Mouse (Mus musculus): Measurements from ENCODE around the gene Zfyve1. TPM values are rescaled to one million over a fixed set of nuclear protein-coding genes. Genes with fewer than 3 reads are reported as not detected.
"Not testable (repeated sequence)": the region's sequence is repeated elsewhere in the genome, so short reads cannot be mapped to it uniquely, and the experiment has no call there.

The Zfyve1 gene
- 14.8 and 16.1 TPM in 2 replicates for total RNA-seq (2017)

- peak; percentile 100 for ATAC-seq (replicated peaks; ENCODE audit: low read depth, poor library complexity, severe bottlenecking)
Measured at GRCm38 (mm10) chr12:83597025-83597501, at the start of gene Zfyve1. Gene Zfyve1, minus strand, starts transcription at chr12:83597222.

DNA sequence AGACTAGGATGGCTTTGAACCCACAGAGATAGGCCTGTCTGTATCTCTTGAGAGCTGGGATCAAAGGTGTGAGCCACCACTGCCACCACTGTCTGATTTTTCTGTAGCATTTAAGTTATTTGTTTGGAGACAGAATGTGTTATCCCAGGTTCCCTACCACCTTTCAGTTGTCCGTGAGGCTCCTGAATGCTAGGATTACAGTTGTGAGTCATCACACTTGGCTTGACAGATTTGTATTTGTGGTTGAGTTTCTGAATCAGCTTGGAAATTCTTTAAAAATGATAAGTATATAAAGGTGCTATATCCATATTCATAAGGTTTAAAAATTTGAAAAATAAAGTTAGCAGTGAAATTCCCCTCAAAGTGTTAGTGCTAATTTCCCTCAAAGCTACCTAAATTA is 46.1 kb upstream of the Zfyve1 start:
- ATAC-seq (replicated peaks; ENCODE audit: low read depth, poor library complexity, severe bottlenecking): no peak

DNA sequence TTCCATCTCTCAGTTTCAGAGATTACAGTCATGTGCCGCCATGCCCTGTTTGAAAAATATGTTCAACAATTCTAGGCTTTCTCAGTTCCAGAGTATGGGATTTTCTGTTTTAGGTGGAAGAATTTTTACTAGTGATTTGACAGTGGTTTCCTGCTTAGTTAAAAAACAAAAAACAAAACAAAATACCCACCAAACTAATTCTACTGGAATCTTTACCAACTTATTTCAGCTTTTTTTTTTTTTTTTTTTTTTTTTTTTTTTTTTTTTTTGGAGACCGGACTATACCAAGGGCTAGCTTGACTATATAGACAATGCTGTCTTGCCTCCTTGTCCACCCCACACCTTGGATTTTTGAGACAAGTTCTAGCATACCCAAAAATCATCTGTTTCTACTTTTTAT is 44.2 kb upstream of the Zfyve1 start:
- no peak for ATAC-seq (replicated peaks; ENCODE audit: low read depth, poor library complexity, severe bottlenecking)

- no peak for ATAC-seq (replicated peaks; ENCODE audit: low read depth, poor library complexity, severe bottlenecking)
Measured at GRCm38 (mm10) chr12:83633807-83634206, 36.8 kb upstream of the Zfyve1 start.

DNA sequence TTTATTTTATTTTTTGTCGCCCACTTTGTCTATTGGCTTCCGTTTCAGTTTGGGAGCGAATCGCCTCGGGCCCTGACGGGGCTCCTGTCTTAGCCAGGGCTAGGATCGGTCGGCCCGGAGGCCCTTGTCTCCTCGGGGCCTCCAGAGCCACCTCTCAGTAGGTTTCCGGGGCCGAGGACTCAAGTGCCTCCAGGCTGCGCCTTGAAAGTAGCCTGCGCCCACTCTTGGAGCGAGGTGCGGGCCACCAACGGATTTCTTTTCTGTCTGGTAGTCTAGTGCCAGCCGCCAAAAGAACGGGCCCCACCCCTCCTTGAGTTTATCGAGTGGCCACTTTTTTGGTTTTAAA is 35.6 kb upstream of the Zfyve1 start:
- peak; percentile 9 for ATAC-seq (replicated peaks; ENCODE audit: low read depth, poor library complexity, severe bottlenecking)

- ATAC-seq (replicated peaks; ENCODE audit: low read depth, poor library complexity, severe bottlenecking): peak; percentile 99
Measured at GRCm38 (mm10) chr12:83631743-83632679, 35.0 kb upstream of the Zfyve1 start.

DNA sequence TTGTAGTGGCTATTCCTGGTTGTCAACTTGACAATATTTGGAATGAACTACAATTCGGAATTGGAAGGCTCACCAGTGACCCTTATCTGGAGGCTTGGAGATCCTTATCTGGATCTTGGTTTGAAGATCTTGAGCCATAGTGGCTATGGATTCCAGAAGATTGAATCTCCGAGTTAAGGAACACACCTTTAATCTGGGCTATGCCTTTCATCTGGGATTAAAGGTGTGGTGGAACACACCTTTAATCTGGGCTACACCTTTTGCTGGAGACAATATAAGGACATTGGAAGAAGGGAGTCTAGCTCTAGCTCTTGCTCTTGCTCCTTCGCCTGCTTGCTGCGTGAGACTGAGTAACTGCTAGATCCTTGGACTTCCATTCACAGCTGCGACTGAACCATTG is 33.9 kb upstream of the Zfyve1 start, which contains the start of gene Rbm25:
Gene Rbm25, plus strand, starts transcription at position 301 of the 400 bp plus-strand sequence.
- not testable (repeated sequence) for ATAC-seq (replicated peaks; ENCODE audit: low read depth, poor library complexity, severe bottlenecking)

- no peak for ATAC-seq (replicated peaks; ENCODE audit: low read depth, poor library complexity, severe bottlenecking)
Measured at GRCm38 (mm10) chr12:83624321-83624720, 27.3 kb upstream of the Zfyve1 start.

DNA sequence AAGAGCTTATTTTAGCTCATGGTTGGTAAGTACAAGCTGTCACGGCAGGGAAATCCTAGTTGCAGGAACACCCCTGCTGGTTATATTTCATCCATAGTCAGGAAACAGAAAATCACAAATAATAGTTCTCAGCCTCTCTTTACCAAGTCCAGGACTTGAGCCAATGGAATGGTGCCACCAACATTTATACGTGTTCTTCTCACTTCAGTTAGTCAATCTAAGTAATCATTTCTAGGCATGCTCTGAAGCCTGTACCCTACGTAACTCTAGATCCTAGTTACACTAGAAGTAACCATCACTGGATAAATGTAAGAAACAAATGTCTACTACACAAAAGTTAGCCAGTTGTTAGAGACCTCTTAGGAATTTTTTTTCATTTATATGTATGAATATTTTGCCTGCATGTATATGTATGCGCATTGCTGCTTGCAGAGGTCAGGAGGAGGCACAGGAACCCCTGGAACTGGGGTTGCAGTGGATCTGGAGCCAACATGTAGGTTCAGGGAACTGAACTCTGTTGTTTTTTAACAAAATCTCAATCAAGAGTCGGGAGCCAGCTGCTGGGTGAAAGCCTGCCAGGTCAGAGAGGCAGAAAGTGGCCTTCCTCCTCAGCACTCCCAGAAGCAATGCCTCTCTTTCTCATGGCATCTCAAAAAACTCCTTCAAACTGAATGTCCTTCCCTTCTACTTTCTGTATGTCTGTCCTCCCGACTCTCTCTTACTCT is 25.2 kb upstream of the Zfyve1 start:
- ATAC-seq (replicated peaks; ENCODE audit: low read depth, poor library complexity, severe bottlenecking): no peak

- ATAC-seq (replicated peaks; ENCODE audit: low read depth, poor library complexity, severe bottlenecking): peak; percentile 39
Measured at GRCm38 (mm10) chr12:83620694-83621093, 23.7 kb upstream of the Zfyve1 start.

DNA sequence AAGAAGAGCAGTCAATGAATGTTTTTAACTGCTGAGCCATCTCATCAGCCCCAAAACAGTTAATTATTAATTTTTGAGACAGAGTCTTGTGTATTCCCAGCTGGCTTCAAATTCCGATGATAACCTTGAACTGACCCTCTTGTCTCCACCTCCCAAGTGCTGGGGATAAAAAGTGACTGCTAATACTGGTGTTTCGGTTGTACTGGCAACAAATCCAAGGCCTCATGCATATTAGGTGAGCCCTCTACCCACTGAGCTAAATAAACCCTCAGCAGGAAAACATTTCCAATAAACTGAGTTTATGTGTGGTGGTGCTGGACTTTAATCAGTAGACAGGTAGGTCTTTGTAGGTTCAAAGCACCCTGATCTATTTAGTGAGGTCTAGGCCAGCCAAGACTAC is 22.0 kb upstream of the Zfyve1 start:
- no peak for ATAC-seq (replicated peaks; ENCODE audit: low read depth, poor library complexity, severe bottlenecking)

DNA sequence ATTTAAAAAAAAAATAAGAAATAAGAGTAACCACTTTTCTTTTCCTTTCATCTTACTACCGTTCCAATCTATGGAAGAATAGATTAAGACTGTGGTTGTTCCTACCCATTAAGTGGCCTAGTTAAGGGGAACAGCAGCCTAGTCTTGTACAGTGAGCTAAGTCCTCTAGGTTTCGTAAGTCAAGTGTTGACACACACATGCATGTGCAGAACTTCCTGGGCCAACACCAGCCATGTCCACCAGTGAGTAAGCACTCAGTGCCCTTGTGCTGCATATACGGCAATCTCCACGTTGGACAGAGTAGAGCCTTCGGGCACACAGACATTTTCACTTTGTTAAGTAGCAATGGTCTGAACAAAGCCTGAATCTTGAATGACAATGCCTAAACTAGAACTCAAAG is 20.2 kb upstream of the Zfyve1 start:
- no peak for ATAC-seq (replicated peaks; ENCODE audit: low read depth, poor library complexity, severe bottlenecking)

- ATAC-seq (replicated peaks; ENCODE audit: low read depth, poor library complexity, severe bottlenecking): not testable (repeated sequence)
Measured at GRCm38 (mm10) chr12:83606411-83606810, 9.4 kb upstream of the Zfyve1 start.

- ATAC-seq (replicated peaks; ENCODE audit: low read depth, poor library complexity, severe bottlenecking): no peak
Measured at GRCm38 (mm10) chr12:83602285-83602684, 5.3 kb upstream of the Zfyve1 start.

- no peak for ATAC-seq (replicated peaks; ENCODE audit: low read depth, poor library complexity, severe bottlenecking)
Measured at GRCm38 (mm10) chr12:83597881-83598280, 859 bp upstream of the Zfyve1 start.

DNA sequence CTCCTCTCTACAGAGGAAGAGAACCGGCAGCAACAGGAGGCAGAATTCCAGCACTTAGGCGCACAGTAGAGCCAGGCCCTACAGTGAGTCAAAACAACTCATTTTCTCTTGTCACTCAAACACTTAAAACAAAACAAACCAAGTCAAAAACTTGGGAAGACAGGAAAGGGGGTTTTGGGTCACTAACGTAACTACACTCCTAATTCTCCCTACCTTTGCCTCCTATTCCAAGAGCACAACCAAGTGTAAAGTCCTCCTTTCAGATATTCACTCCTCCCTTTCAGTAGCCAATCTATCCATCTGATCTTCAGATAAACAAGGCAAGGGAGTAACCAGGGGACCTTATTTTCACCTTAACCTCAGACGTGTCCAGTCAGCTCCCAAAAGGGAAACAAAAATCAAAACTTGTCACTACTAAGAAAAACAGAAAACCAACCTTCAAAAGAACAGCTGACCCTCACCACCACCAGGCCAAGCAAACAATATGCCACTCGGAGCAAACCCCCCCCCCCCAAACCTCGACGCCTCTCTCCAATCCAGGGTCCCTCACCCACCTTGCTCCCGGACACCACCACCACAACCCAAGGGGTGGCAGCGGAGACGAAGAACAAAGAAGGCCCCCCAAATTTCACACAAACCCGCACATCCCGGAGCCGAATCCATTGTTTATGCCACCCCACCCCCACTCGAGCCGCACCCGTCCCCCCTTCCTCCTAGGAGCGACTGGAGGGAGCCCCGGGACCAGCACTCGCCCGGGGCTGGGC is 649 bp downstream of the Zfyve1 start:
- ATAC-seq (replicated peaks; ENCODE audit: low read depth, poor library complexity, severe bottlenecking): no peak

- ATAC-seq (replicated peaks; ENCODE audit: low read depth, poor library complexity, severe bottlenecking): no peak
Measured at GRCm38 (mm10) chr12:83594454-83595040, 2.5 kb downstream of the Zfyve1 start.

DNA sequence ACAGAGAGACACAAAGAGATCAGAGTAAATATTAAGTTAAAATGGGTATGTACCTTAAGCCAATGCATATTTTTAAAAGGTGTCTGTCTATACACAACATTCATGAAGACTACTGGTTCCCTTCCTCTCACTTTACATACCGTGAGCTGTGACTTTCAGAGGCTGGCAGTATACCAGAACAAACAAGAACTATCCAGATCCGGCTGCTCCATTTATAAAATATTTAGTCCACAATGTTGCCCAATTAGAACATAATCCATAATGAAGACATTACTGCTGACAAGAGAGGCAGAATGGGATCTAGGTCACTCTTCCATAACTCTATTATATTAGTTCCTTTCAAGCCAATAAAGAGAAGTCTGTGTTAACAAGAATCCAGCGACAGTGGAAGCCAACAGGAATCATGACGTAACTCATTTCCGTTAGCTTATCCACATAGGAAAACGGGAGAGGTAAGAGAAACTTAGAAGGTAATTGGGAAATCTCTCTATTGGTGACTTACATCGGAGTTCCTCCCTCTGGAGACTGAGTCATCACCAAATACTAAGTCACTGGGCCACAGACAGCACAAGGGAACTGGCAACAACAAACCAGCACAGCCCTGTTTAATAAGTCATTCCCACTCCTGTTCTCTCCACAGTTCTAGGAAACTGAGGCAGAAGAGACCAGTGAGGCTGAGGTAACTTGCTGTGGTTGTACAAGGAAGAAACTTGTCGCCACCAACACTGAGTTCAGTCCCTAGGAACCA is 5.1 kb downstream of the Zfyve1 start:
- ATAC-seq (replicated peaks; ENCODE audit: low read depth, poor library complexity, severe bottlenecking): no peak

DNA sequence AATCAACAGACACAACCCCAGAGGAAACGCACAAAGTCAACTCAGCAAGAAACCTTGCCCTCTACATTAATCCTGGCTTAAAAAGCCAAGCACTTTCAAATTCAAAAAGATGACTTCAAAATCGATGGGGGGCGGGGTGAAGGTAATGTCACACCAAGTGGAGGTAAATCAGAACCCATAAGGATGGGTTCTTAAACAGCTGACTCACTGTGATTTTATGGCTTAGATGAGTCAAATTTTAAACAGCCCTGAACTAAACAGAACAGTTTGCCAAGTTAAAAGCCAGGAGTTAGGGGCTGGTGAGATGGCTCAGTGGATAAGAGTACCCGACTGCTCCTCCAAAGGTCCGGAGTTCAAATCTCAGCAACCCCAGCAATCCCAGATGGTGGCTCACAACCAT is 10.4 kb downstream of the Zfyve1 start:
- no peak for ATAC-seq (replicated peaks; ENCODE audit: low read depth, poor library complexity, severe bottlenecking)
